Mouse (Mus musculus) liver, adult 2 months (tissue): Measurements from ENCODE around the gene Gm49510. TPM values are rescaled to one million over a fixed set of nuclear protein-coding genes. Genes with fewer than 3 reads are reported as not detected.
A peak's percentile ranks its signal among the peaks of the same experiment; 100 is the strongest.

Source experiments
- DNase-seq: peaks from one replicate; pipeline ENCODE4 v3.0.0-alpha.2; 2011; ENCODE audit warnings: low read depth, low spot score; ENCODE audit errors: extremely low read depth
- H3K27ac ChIP-seq: fragments of 200-500 bp; replicated peaks from 2 replicates; pipeline ENCODE4 v1.5.1; 2012; ENCODE audit warnings: low read depth, mild to moderate bottlenecking, control low read depth, inconsistent platforms, low read length; ENCODE audit not compliant: insufficient read depth
- H3K27me3 ChIP-seq: fragments of 200-500 bp; 2 replicates; pipeline ENCODE4 v1.6.1; 2012; ENCODE audit warnings: mild to moderate bottlenecking, moderate library complexity, low read length, inconsistent platforms; ENCODE audit not compliant: control insufficient read depth, insufficient read depth
- H3K36me3 ChIP-seq: fragments of 200-500 bp; 2 replicates; pipeline ENCODE4 v1.6.1; 2012; ENCODE audit warnings: low read length, inconsistent platforms; ENCODE audit not compliant: control insufficient read depth, insufficient read depth
- H3K4me1 ChIP-seq: fragments of 200-500 bp; 2 replicates; pipeline ENCODE4 v1.6.1; 2011; ENCODE audit warnings: low read length; ENCODE audit not compliant: control insufficient read depth, insufficient read depth
- H3K4me3 ChIP-seq: fragments of 200-500 bp; 2 replicates; pipeline ENCODE4 v1.5.1; 2011; ENCODE audit warnings: low read depth, mild to moderate bottlenecking, control low read depth, low read length, moderate library complexity; ENCODE audit not compliant: insufficient read depth
- H3K79me2 ChIP-seq: fragments of 200-500 bp; 2 replicates; pipeline ENCODE4 v1.6.1; 2012; ENCODE audit warnings: inconsistent platforms, mild to moderate bottlenecking, low read length, moderate library complexity; ENCODE audit not compliant: control insufficient read depth, insufficient read depth
- H3K9ac ChIP-seq: fragments of 200-500 bp; 2 replicates; pipeline ENCODE4 v1.6.1; 2012; ENCODE audit warnings: low read depth, mild to moderate bottlenecking, control low read depth, inconsistent platforms, low read length
- CTCF ChIP-seq: fragments of 200-500 bp; IDR thresholded peaks from 2 replicates; pipeline ENCODE4 v1.5.1; 2011; ENCODE audit warnings: low read depth, low read length, control low read depth
- POLR2A ChIP-seq: fragments of 200-500 bp; IDR thresholded peaks from 2 replicates; pipeline ENCODE4 v1.6.1; 2011; ENCODE audit warnings: low read length, control low read depth; ENCODE audit not compliant: insufficient read depth; ENCODE audit errors: extremely low read depth
- WGBS: fragments of 180-500 bp; shearing (Covaris S2); methylation state at CpG from one replicate; pipeline ENCODE4 v1.1.7; 2018; 5-methylcytosine and 5-hydroxymethylcytosine counted together
- polyA plus RNA-seq: library from polyadenylated mRNA; depleted of rRNA; stranded (reverse); fragments of >200 nt; gene quantifications from 2 replicates; pipeline ENCODE4 v1.2.3, GENCODE M21; 2012
- total RNA-seq: library from RNA; depleted of rRNA; stranded (reverse); fragments of >200 nt; gene quantifications from 2 replicates; pipeline ENCODE4 v1.2.3, GENCODE M21; 2014

Gm49510 gene
- total and polyA plus RNA-seq, 2 experiments: not detected

DNA sequence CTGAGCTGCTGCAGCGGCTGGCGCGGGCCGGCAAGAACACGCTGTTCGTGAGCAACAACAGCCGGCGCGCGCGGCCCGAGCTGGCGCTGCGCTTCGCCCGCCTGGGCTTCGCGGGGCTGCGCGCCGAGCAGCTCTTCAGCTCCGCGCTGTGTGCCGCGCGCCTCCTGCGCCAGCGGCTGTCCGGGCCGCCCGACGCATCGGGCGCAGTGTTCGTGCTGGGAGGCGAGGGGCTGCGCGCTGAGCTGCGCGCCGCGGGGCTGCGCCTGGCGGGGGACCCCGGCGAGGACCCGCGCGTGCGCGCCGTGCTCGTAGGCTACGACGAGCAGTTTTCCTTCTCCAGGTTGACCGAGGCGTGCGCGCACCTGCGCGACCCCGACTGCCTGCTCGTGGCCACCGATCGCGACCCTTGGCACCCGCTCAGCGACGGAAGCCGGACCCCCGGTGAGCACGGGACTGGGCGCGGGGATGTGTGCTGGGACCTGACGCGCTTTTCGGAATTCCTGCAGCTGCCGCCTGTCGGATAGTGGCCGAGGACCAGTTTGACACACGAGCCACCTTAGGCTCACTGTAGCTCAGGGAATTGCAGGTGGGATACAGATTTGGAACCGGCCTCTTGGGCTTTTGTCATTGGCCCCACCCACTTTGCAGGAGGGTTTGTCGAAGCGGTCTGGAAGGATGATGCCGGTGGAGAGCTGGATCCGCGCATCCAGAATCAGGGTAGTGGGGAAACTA is 14.8 kb downstream of the Gm49510 start:
- Histone ChIP-seq H3K27ac (no peak overlapping the region), H3K4me1 (peaks cover 5% of the 10 kb centered on the region; the same call in 1 of the 2 replicates), H3K79me2 (no peaks in the 10 kb centered on the region), H3K36me3 (no peaks in the 10 kb centered on the region), H3K4me3 (peak overlapping the region; percentile 49; the same call in 1 of the 2 replicates), H3K27me3 (0 out of 2 replicates have a peak, but pooled peaks cover 5% of the 10 kb centered on the region), H3K9ac (peak overlapping the region; percentile 54)
- no peak for TF ChIP-seq POLR2A
- TF ChIP-seq CTCF: no peak
- DNase-seq: no peak
- WGBS: 4% methylated on average over 87 of the region's 87 CpGs

DNA sequence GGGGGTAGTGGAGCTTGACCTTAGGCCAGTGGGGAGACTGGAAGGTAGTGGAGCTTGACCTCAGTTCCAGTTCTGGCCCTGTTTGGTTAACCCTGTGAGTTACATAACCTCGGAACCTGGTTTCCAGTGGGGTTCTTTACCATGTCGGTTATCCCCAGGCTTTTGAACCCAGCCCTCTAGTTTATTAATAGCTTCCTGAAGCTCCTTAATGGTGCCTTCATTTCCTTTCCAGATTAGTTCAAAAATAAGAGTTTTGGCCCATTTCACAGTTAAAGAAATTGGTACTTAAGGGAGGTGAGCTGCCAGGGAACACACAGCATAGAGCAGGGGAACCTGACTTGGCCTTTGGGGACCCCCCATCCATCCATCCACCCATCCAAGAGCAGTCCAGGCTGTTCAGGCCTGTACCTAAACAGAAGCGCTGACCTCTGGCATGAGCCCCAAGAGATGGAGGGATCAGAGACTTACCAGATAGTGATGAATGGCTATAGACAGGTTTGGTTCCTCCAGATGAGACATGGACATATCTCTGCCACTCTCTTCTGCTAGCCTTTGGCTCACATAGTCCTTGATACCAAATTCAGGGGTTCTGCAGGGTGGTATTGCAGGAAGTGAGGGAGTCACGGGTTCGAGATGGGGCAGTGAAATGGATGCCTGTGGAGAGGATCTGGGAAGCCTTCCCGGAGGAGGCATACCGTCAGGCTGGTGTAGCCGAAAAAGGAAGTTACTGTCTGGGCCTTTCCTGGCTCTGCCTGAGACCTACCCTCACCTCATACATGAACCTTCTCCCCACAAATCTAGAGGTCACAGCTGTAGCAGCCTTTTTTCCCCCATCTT is 15.6 kb downstream of the Gm49510 start:
- no peaks in the 10 kb centered on the region for H3K36me3 ChIP-seq
- H3K27ac ChIP-seq: no peak overlapping the region
- no peak overlapping the region for H3K4me3 ChIP-seq

DNA sequence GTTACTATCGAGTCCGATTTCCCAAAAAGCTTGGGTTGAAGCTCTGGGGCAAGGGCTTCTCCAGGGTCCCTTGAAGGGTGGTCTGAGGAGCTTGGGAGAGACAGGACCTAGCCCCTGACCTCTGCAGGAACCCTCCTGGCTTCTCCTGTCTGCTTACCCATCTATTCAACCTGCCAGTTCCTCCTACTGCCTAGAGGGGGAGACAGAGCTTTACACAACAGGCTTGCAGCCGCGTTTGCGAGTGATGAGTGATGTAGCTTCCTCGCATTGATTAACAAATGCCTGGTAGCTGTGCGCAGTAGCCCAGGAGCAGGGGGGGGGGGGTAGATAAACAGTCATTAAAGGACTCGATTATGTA is 16.2 kb downstream of the Gm49510 start:
- no peak overlapping the region for H3K27ac ChIP-seq
- H3K36me3 ChIP-seq: no peaks in the 10 kb centered on the region
- H3K9ac ChIP-seq: no peak overlapping the region
- 7% methylated on average over 8 of the region's 8 CpGs for WGBS
- H3K27me3 ChIP-seq: 0 out of 2 replicates have a peak, but pooled peaks cover 5% of the 10 kb centered on the region
- TF ChIP-seq CTCF: peak; percentile 87
- TF ChIP-seq POLR2A: no peak
- DNase-seq: peak; percentile 64
- H3K4me3 ChIP-seq: no peak overlapping the region
- H3K79me2 ChIP-seq: no peaks in the 10 kb centered on the region
- H3K4me1 ChIP-seq: peaks cover 5% of the 10 kb centered on the region; the same call in 1 of the 2 replicates

More for the DNA sequence above, 15.6 kb downstream of the Gm49510 start:
- Histone ChIP-seq H3K4me1 (peaks cover 5% of the 10 kb centered on the region; the same call in 1 of the 2 replicates), H3K79me2 (no peaks in the 10 kb centered on the region), H3K9ac (no peak overlapping the region), H3K27me3 (0 out of 2 replicates have a peak, but pooled peaks cover 5% of the 10 kb centered on the region)
- WGBS: 51% methylated on average over 8 of the region's 8 CpGs
- TF ChIP-seq CTCF (no peak), POLR2A (no peak)
- peak; percentile 41 for DNase-seq

DNA sequence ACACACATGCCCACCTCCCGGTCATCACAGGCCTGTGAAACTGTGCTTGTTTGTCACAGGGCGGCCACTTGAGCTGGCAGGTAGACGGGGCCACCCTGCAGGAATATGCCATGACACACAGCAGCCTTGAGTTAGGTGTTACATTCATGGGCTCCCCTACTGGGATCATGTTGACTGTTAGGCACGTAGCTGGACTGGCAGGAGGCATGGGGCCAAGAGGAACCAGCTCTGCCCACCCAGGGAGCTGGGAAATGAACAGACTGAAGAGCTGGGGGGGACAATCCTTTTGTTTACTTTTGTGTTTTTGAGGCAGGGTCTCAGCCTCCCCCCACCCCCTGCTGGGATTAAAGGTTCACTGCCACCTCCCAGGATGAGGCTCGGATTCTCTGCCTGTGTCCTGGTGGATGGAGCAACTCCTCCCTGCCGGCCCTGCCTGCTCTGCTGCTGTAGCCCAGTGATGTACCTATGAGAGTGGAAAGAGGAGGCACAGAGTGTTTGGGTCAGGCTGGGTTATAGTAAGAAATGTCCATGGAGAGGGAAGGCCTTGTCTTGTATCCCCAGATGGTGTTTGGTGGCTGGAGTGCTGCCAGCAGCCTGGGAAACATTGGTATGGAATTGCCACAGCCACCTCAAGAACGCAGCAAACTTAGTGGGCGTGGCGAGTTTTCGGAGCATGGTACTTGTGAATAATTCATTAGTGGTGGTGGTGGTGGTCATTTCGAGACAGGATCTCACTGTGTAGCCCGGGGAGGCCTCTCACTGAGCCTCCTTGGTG is 16.8 kb downstream of the Gm49510 start:
- DNase-seq: no peak
- Histone ChIP-seq H3K27ac (no peak overlapping the region), H3K4me1 (peaks cover 5% of the 10 kb centered on the region; the same call in 1 of the 2 replicates), H3K4me3 (no peak overlapping the region), H3K36me3 (no peaks in the 10 kb centered on the region), H3K9ac (no peak overlapping the region), H3K79me2 (no peaks in the 10 kb centered on the region), H3K27me3 (0 out of 2 replicates have a peak, but pooled peaks cover 5% of the 10 kb centered on the region)
- 89% methylated on average over 12 of the region's 12 CpGs for WGBS
- TF ChIP-seq CTCF (no peak), POLR2A (no peak)

- H3K27me3 ChIP-seq: 0 out of 2 replicates have a peak, but pooled peaks cover 5% of the 10 kb centered on the region
- H3K4me3 ChIP-seq: no peak overlapping the region
- H3K4me1 ChIP-seq: peaks cover 5% of the 10 kb centered on the region; the same call in 1 of the 2 replicates
- H3K36me3 ChIP-seq: no peaks in the 10 kb centered on the region
- no peaks in the 10 kb centered on the region for H3K79me2 ChIP-seq
- no peak for DNase-seq
- no peak overlapping the region for H3K27ac ChIP-seq
- WGBS: 97% methylated on average over 23 of the region's 23 CpGs
- TF ChIP-seq CTCF (no peak), POLR2A (no peak)
- no peak overlapping the region for H3K9ac ChIP-seq
Measured at GRCm38 (mm10) chr15:78918126-78918525, 18.7 kb downstream of the Gm49510 start.
